Mouse (Mus musculus) embryonic fibroblast, embryonic 13.5 days (primary cell): ENCODE measurements at regions not wholly inside any gene's neighbourhood (a gene's known extent, or its start where the extent isn't known, plus 50 kb on each side); places are given as distances from the start of the nearest gene placed in this dataset.

Source experiments
- CTCF ChIP-seq: IDR thresholded peaks from 2 replicates; pipeline ENCODE4 v1.5.1; 2011; ENCODE audit warnings: mild to moderate bottlenecking, control low read depth, low read length, moderate library complexity, borderline replicate concordance; ENCODE audit not compliant: insufficient read depth
- POLR2A ChIP-seq: IDR thresholded peaks from 2 replicates; pipeline ENCODE4 v1.6.1; 2011; ENCODE audit warnings: low read depth, mild to moderate bottlenecking, control low read depth, low read length, moderate library complexity

DNA sequence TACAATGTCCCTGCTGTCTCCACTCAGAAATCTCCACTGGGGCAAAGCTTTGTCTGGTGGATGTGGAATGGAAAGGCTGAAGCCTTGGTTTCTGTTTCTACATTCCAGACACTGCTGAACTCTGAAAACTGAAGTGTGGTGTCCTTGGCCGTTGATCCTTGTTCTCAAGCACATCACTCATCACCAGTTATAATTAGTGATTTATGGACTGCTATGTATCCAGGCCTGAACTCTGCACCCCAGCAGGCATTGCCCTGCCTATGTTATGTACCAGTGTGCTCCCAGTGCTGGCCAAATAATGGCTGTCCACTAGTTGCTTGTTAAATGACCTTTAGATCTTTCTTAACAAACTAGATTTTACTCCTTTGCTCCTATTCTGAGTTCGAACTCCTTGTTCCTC lies 75.6 kb upstream of the Ntf3 start:
- TF ChIP-seq CTCF, result no peak
- no peak for TF ChIP-seq POLR2A
